Mouse (Mus musculus) CH12.LX (cell line): ENCODE results near the gene Hnrnph2. TPM values are rescaled to one million over a fixed set of nuclear protein-coding genes. Genes with fewer than 3 reads are reported as not detected.
A peak's percentile ranks its signal among the peaks of the same experiment; 100 is the strongest.

Experiments
- DNase-seq: peaks from one replicate; pipeline ENCODE4 v3.0.0-alpha.2; 2013; ENCODE audit errors: extremely low read depth
- H3K27ac ChIP-seq: 2 replicates; pipeline ENCODE4 v1.5.1; 2012; ENCODE audit warnings: low read depth, mild to moderate bottlenecking, control low read depth, moderate library complexity; ENCODE audit not compliant: insufficient read depth
- H3K27me3 ChIP-seq: replicated peaks from 2 replicates; pipeline ENCODE3; 2012; ENCODE audit warnings: inconsistent platforms
- H3K36me3 ChIP-seq, 2 experiments: replicated peaks in 1 of 2; 2 replicates each; pipeline versions ENCODE3 to v1.6.1; 2012; ENCODE audit warnings: inconsistent platforms in 1 of 2, low read length in 1 of 2, mild to moderate bottlenecking in 1 of 2, mixed read lengths in 1 of 2, moderate library complexity in 1 of 2; ENCODE audit not compliant: control insufficient read depth in 1 of 2, insufficient read depth in 1 of 2
- H3K4me1 ChIP-seq, 2 experiments: 2 replicates each; pipeline ENCODE4 v1.6.1; 2012; ENCODE audit warnings: inconsistent platforms in 1 of 2, moderate library complexity in 1 of 2; ENCODE audit not compliant: insufficient read depth in 2 of 2, control insufficient read depth in 1 of 2
- H3K4me2 ChIP-seq: 2 replicates; pipeline ENCODE4 v1.6.1; 2012; ENCODE audit warnings: low read depth, mild to moderate bottlenecking, control low read depth; ENCODE audit not compliant: poor library complexity, insufficient read depth, severe bottlenecking
- H3K4me3 ChIP-seq, 3 experiments: fragments of 150-350 bp in 1 of 3; sonication (generic) in 1 of 3; replicated peaks in 1 of 3; 2 replicates each; pipeline versions ENCODE3 to v1.5.1; 2011 to 2012; ENCODE audit warnings: low read depth in 2 of 3, low read length in 2 of 3, mild to moderate bottlenecking in 2 of 3, moderate library complexity in 2 of 3, control low read depth in 1 of 3, improper control_type of control experiment in 1 of 3, inconsistent platforms in 1 of 3, mixed read lengths in 1 of 3; ENCODE audit not compliant: poor library complexity in 1 of 3
- H3K79me2 ChIP-seq: replicated peaks from 2 replicates; pipeline ENCODE4 v1.6.1; 2012; ENCODE audit warnings: mild to moderate bottlenecking, moderate library complexity; ENCODE audit not compliant: control insufficient read depth, poor library complexity, insufficient read depth, severe bottlenecking; ENCODE audit errors: extremely low read depth
- H3K9ac ChIP-seq: 2 replicates; pipeline ENCODE4 v1.6.1; 2012; ENCODE audit warnings: low read depth, mild to moderate bottlenecking, control low read depth, moderate library complexity; ENCODE audit not compliant: insufficient read depth
- H3K9me3 ChIP-seq: replicated peaks from 2 replicates; pipeline ENCODE3; 2012; ENCODE audit warnings: low read length, inconsistent platforms, mixed read lengths
- BHLHE40 ChIP-seq: IDR thresholded peaks from 2 replicates; pipeline ENCODE4 v1.6.1; 2011; ENCODE audit warnings: mild to moderate bottlenecking, low read depth, low read length, improper control_type of control experiment
- CHD1 ChIP-seq: IDR thresholded peaks from 2 replicates; pipeline ENCODE4 v1.6.1; 2012; ENCODE audit warnings: low read depth, low read length, improper control_type of control experiment, inconsistent platforms
- CHD2 ChIP-seq: IDR thresholded peaks from 2 replicates; pipeline ENCODE4 v1.6.1; 2011; ENCODE audit warnings: low read length, improper control_type of control experiment
- CTCF ChIP-seq, 2 experiments: IDR thresholded peaks in 1 of 2; conservative IDR thresholded peaks in 1 of 2; 2 replicates each; pipeline ENCODE4 v1.5.1; 2011 to 2012; ENCODE audit warnings: low read depth in 2 of 2, low read length in 2 of 2, improper control_type of control experiment in 1 of 2, inconsistent platforms in 1 of 2, mild to moderate bottlenecking in 1 of 2, moderate library complexity in 1 of 2
- ETS1 ChIP-seq: conservative IDR thresholded peaks from 2 replicates; pipeline ENCODE4 v1.6.1; 2012; ENCODE audit warnings: low read depth, mild to moderate bottlenecking, inconsistent platforms, low read length, improper control_type of control experiment, moderate library complexity
- IRF4 ChIP-seq: IDR thresholded peaks from 2 replicates; pipeline ENCODE4 v1.6.1; 2014; ENCODE audit warnings: low read depth, mild to moderate bottlenecking, inconsistent platforms, low read length, improper control_type of control experiment
- JUND ChIP-seq: conservative IDR thresholded peaks from 2 replicates; pipeline ENCODE4 v1.6.1; 2011; ENCODE audit warnings: low read depth, low read length, improper control_type of control experiment
- POLR2A ChIP-seq: IDR thresholded peaks from 2 replicates; pipeline ENCODE4 v1.6.1; 2011; ENCODE audit warnings: low read depth, mild to moderate bottlenecking, improper control_type of control experiment, low read length
- POLR2AphosphoS2 ChIP-seq: IDR thresholded peaks from 2 replicates; pipeline ENCODE4 v1.6.1; 2011; ENCODE audit warnings: low read depth, low read length, improper control_type of control experiment
- RCOR1 ChIP-seq: conservative IDR thresholded peaks from 2 replicates; pipeline ENCODE4 v1.6.1; 2012; ENCODE audit warnings: low read depth, mild to moderate bottlenecking, inconsistent platforms, low read length, improper control_type of control experiment
- SMC3 ChIP-seq: IDR thresholded peaks from 2 replicates; pipeline ENCODE4 v1.6.1; 2011; ENCODE audit warnings: low read depth, low read length, improper control_type of control experiment
- UBTF ChIP-seq: IDR thresholded peaks from 2 replicates; pipeline ENCODE4 v1.6.1; 2012; ENCODE audit warnings: low read depth, mild to moderate bottlenecking, inconsistent platforms, low read length, improper control_type of control experiment, moderate library complexity
- USF1 ChIP-seq: IDR thresholded peaks from 2 replicates; pipeline ENCODE4 v1.6.1; 2014; ENCODE audit warnings: low read depth, mild to moderate bottlenecking, inconsistent platforms, low read length, improper control_type of control experiment
- ZMIZ1 ChIP-seq: IDR thresholded peaks from 2 replicates; pipeline ENCODE4 v1.6.1; 2012; ENCODE audit warnings: low read depth, mild to moderate bottlenecking, inconsistent platforms, low read length, improper control_type of control experiment
- dilution Hi-C: fragments of 300-500 bp; cut with MboI; formaldehyde crosslinking; loops from 2 replicates; pipeline ENCODE4 v1.14.3; 2020; ENCODE audit warnings: low sequenced_read_pairs; ENCODE audit not compliant: extremely low pct_unique_long_range_greater_than_20kb, extremely low pct_ligation_motif_present
- in situ Hi-C: fragments of 300-500 bp; cut with MboI; formaldehyde crosslinking; loops from 3 replicates; pipeline ENCODE4 v1.14.3; 2019; ENCODE audit warnings: low sequenced_read_pairs, low pct_ligation_motif_present, low pct_unique_long_range_greater_than_20kb, mixed read lengths
- polyA plus RNA-seq: library from polyadenylated mRNA; unstranded; fragments of >175 nt; gene quantifications from 2 replicates; pipeline ENCODE4 v1.2.1, GENCODE M21; 2012; ENCODE audit warnings: low read depth; ENCODE audit not compliant: insufficient read length
- total RNA-seq, 2 experiments: library from RNA; depleted of rRNA; stranded (reverse); fragments of 300-350 nt in 1 of 2; fragments of >200 nt in 1 of 2; gene quantifications; 2 replicates each; pipeline ENCODE4 v1.2.3; 2012 to 2014

The Hnrnph2 gene
- total and polyA plus RNA-seq, 3 experiments: 38.2 to 70.0 (median 57.3) TPM

- 0 out of 2 replicates have a peak, but pooled peaks have one; percentile 23 for TF ChIP-seq RCOR1
- TF ChIP-seq USF1: no peak
- no peak for TF ChIP-seq UBTF
- TF ChIP-seq IRF4: no peak
- peak; percentile 55 for TF ChIP-seq ZMIZ1
- TF ChIP-seq, all 38 proteins: peak for 2
- Histone ChIP-seq H3K4me1 (peaks cover 0 to 7% of the 10 kb centered on the region in 2 experiments; a peak in 1 of 4 replicates), H3K36me3 (peaks cover 13 to 16% of the 10 kb centered on the region in 2 experiments), H3K27me3 (no peaks in the 10 kb centered on the region), H3K4me3 (no peak overlapping the region), H3K9me3 (no peaks in the 10 kb centered on the region), H3K79me2 (peaks cover 18% of the 10 kb centered on the region), H3K9ac (no peak overlapping the region), H3K4me2 (no peak overlapping the region), H3K27ac (no peak overlapping the region)
- dilution Hi-C loops (no loop called here), in situ Hi-C loops (no loop called here)
- no peak for DNase-seq
Measured at GRCm38 (mm10) chrX:134588997-134589396, 12.0 kb upstream of the Hnrnph2 start.

- dilution Hi-C loops (no loop called here), in situ Hi-C loops (no loop called here)
- Histone ChIP-seq H3K4me1 (peaks cover 0 to 7% of the 10 kb centered on the region in 2 experiments; a peak in 1 of 4 replicates), H3K4me2 (no peak overlapping the region), H3K9me3 (no peaks in the 10 kb centered on the region), H3K27me3 (no peaks in the 10 kb centered on the region), H3K79me2 (peaks cover 18% of the 10 kb centered on the region), H3K27ac (no peak overlapping the region), H3K4me3 (no peak overlapping the region), H3K36me3 (peaks cover 13 to 16% of the 10 kb centered on the region in 2 experiments), H3K9ac (no peak overlapping the region)
- no peak for DNase-seq
- TF ChIP-seq BHLHE40 (no peak), POLR2AphosphoS2 (peak; percentile 40; the same call in 1 of the 2 replicates), SMC3 (no peak), ETS1 (no peak), JUND (no peak), POLR2A (peak; percentile 48), CHD1 (no peak), CHD2 (no peak), CTCF (conservative IDR thresholded peaks at IDR 0.05 in 1 of 2, IDR thresholded peaks at IDR 0.05 in 1 of 2; ENCODE audit: low read depth in 2 of 2, low read length in 2 of 2) (no peak)
Measured at GRCm38 (mm10) chrX:134589836-134590235, 11.1 kb upstream of the Hnrnph2 start.
